Mouse (Mus musculus) neutrophil, adult 65 days (primary cell): ENCODE data around the gene Lmtk2. TPM values are rescaled to one million over a fixed set of nuclear protein-coding genes. Genes with fewer than 3 reads are reported as not detected.

ENCODE experiments used
- total RNA-seq: library from RNA; stranded (reverse); gene quantifications from 2 replicates; pipeline ENCODE4 v1.2.4, GENCODE M21; 2023

The Lmtk2 gene
- 79.8 and 80.3 TPM in 2 replicates for total RNA-seq

DNA sequence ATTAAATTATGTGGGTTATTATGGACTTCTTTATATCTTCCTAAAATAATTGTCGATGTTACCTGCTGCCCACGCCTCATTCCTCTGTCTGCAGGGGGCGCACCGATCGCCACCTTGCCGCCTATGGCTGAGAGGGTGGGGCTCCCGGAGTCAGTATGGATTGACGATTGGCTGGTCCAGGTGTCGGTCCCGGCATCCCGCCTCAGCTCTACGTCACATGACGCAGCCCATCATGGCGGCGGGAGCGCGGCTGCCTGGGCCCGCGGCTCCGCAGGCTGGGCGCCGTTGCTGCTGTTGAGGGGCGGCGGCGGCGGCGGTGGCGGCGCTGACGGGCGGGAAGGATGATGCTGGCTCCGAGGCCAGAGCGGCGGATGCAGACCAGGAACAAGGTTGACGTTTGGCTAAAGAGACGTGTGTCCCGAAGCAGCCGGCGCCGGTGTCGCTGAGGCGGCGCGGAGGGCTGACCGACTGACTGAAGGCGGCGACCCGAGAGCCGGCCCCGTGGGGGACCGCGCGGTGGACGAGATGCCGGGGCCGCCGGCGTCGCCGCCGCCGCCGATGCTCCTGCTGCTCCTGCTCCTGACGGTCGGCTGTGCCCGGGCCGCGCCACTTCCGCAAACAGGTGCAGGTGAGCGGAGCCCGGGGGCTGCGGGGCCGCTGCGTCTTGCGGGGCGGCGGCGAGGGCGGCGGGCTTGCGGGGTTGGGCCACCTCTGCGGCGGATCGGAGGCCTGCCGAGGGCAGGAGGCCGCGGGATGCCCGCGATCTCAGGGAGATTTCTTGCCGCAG, at the start of gene Lmtk2:
Gene Lmtk2, plus strand, starts transcription at position 288 of the 787 bp plus-strand sequence.

GRCm38 (mm10) chr5:144189950-144190583, 89.8 kb downstream of the Lmtk2 start, which contains the start of gene Bhlha15:
Gene Bhlha15, plus strand, starts transcription at chr5:144190286.

GRCm38 (mm10) chr5:144223503-144223862, 123.2 kb downstream of the Lmtk2 start, which contains the start of gene Tecpr1:
Gene Tecpr1, minus strand, starts transcription at chr5:144223615.

Other genes with a start within 250 kb of the Lmtk2 start
- not detected in 2 replicates for gene Ankrd61, start 202.8 kb upstream of the Lmtk2 start, total RNA-seq
- gene Aimp2, start 190.6 kb upstream of the Lmtk2 start, total RNA-seq = 8.0 and 8.6 TPM in 2 replicates
- 6.7 and 14.5 TPM in 2 replicates for gene Pms2, start 190.5 kb upstream of the Lmtk2 start, total RNA-seq
- gene Gm42421, start 172.3 kb upstream of the Lmtk2 start, total RNA-seq = not detected in 2 replicates
- not detected in 2 replicates for gene Rsph10b, start 167.4 kb upstream of the Lmtk2 start, total RNA-seq
- gene Ccz1, start 85.6 kb upstream of the Lmtk2 start, total RNA-seq = 50.8 and 62.2 TPM in 2 replicates
- not detected in 2 replicates for gene Ocm, start 73.8 kb upstream of the Lmtk2 start, total RNA-seq
- gene Bhlha15, start 89.8 kb downstream of the Lmtk2 start, total RNA-seq = 0.48 and 0.95 TPM in 2 replicates
- 49.6 and 73.4 TPM in 2 replicates for gene Tecpr1, start 123.2 kb downstream of the Lmtk2 start, total RNA-seq
- gene Bri3, start 144.0 kb downstream of the Lmtk2 start, total RNA-seq = 96.3 and 96.9 TPM in 2 replicates